Mouse (Mus musculus) intestine, embryonic 14.5 days (tissue): Measurements from ENCODE around the gene Pah. TPM values are rescaled to one million over a fixed set of nuclear protein-coding genes. Genes with fewer than 3 reads are reported as not detected.

Experiments
- ATAC-seq: fragments of 200-750 bp; cut with Nextera tagmentation; replicated peaks from 2 replicates; pipeline ENCODE4 v1.8.0; 2017; ENCODE audit warnings: low read depth, moderate number of reproducible peaks, moderate TSS enrichment, moderate library complexity; ENCODE audit not compliant: low FRiP score, low TSS enrichment
- DNase-seq: peaks from one replicate; pipeline ENCODE4 v3.0.0-alpha.2; 2018; ENCODE audit warnings: low spot score
- H3K27ac ChIP-seq: fragments of 300-500 bp; sonication (generic); 2 replicates; pipeline ENCODE4 v1.5.1; 2014; ENCODE audit warnings: low read depth, mild to moderate bottlenecking, control low read depth
- H3K27me3 ChIP-seq: fragments of 300-500 bp; sonication (generic); replicated peaks from 2 replicates; pipeline ENCODE4 v1.6.1; 2014; ENCODE audit warnings: low read length, control low read depth; ENCODE audit not compliant: control insufficient read depth, insufficient read depth
- H3K36me3 ChIP-seq: fragments of 300-500 bp; sonication (generic); 2 replicates; pipeline ENCODE4 v1.6.1; 2014; ENCODE audit warnings: low read length, control low read depth; ENCODE audit not compliant: control insufficient read depth, insufficient read depth
- H3K4me1 ChIP-seq: fragments of 300-500 bp; sonication (generic); replicated peaks from 2 replicates; pipeline ENCODE4 v1.6.1; 2014; ENCODE audit warnings: low read length, control low read depth, mixed read lengths; ENCODE audit not compliant: control insufficient read depth, insufficient read depth
- H3K4me2 ChIP-seq: fragments of 300-500 bp; sonication (generic); 2 replicates; pipeline ENCODE4 v1.6.1; 2014; ENCODE audit warnings: low read length
- H3K4me3 ChIP-seq: fragments of 300-500 bp; sonication (generic); 2 replicates; pipeline ENCODE4 v1.5.1; 2014; ENCODE audit warnings: low read depth, low read length, control low read depth, mixed read lengths
- H3K9ac ChIP-seq: fragments of 300-500 bp; sonication (generic); 2 replicates; pipeline ENCODE4 v1.6.1; 2014; ENCODE audit warnings: mild to moderate bottlenecking, low read length
- H3K9me3 ChIP-seq: fragments of 300-500 bp; sonication (generic); 2 replicates; pipeline ENCODE4 v1.6.1; 2016; ENCODE audit warnings: low read length, control low read depth; ENCODE audit not compliant: control insufficient read depth
- WGBS: fragments of 180-500 bp; shearing (Covaris S2); extraction: QIAGEN DNeasy Blood & Tissue Kit; methylation state at CpG from one replicate; pipeline ENCODE4 v1.1.7; 2014; 5-methylcytosine and 5-hydroxymethylcytosine counted together
- polyA plus RNA-seq: library from polyadenylated mRNA; unstranded; fragments of >200 nt; fragmentation: Nextera tagmentation; extraction: Ambion mirVana; gene quantifications from 2 replicates; pipeline ENCODE4 v1.2.1, GENCODE M21; 2014

Gene Pah
- polyA plus RNA-seq, 1 experiment from 2014 or later = 0.87 TPM

DNA sequence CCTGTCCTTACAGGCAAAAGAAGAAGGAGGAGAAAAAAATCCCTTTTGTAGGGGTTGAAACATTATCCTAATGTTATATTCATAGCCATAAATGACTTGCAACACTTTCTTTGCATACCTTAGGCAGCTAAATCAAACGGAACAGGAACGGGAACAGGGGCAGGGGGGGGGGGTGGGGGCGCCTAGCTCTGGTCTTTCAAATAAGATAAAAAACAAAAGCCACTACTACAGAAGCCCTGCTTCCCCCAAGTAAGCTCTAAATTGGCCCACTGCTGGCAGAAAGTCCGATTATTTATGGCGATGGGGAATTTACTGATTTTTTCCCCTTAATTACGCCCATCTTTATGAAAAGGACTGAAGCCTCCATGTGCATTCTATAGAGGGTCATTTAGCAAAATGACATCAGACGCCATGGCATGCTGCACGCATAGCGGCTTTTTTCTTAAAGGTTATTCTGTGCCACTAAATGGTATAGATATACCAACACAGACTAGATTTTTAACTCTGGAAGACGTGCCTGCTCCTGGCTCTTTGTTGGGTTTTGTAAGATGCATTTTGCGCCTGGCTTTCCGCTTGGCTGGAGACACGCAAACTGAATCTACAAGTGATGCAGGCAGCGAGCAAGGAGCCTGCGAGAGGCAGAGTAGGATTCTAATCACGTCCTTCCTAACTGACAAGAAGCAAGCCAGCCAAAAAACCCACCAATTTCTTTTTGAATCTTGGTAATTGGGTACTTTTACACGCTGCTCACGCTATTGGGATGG lies 32.2 kb upstream of the Pah start:
- no peak overlapping the region for H3K4me2 ChIP-seq
- no peak overlapping the region for H3K9ac ChIP-seq
- no peaks in the 10 kb centered on the region for H3K36me3 ChIP-seq
- H3K27ac ChIP-seq = peak overlapping the region; percentile 38; the same call in 1 of the 2 replicates
- H3K4me1 ChIP-seq = peaks cover 8% of the 10 kb centered on the region; the same call in 1 of the 2 replicates
- no peaks in the 10 kb centered on the region for H3K9me3 ChIP-seq
- DNase-seq = no peak
- WGBS = 4% methylated on average over 18 of the region's 18 CpGs
- no peak overlapping the region for H3K4me3 ChIP-seq
- ATAC-seq = no peak
- peaks cover 98% of the 10 kb centered on the region for H3K27me3 ChIP-seq

GRCm38 (mm10) chr10:87490328-87490727 lies 31.3 kb upstream of the Pah start:
- Histone ChIP-seq H3K4me2 (no peak overlapping the region), H3K9me3 (no peaks in the 10 kb centered on the region), H3K27me3 (peaks cover 98% of the 10 kb centered on the region), H3K4me3 (no peak overlapping the region), H3K9ac (no peak overlapping the region), H3K27ac (no peak overlapping the region), H3K36me3 (no peaks in the 10 kb centered on the region), H3K4me1 (peaks cover 12% of the 10 kb centered on the region; the same call in 1 of the 2 replicates)
- no peak for DNase-seq
- no peak for ATAC-seq
- WGBS = 20% methylated on average over 2 of the region's 2 CpGs

DNA sequence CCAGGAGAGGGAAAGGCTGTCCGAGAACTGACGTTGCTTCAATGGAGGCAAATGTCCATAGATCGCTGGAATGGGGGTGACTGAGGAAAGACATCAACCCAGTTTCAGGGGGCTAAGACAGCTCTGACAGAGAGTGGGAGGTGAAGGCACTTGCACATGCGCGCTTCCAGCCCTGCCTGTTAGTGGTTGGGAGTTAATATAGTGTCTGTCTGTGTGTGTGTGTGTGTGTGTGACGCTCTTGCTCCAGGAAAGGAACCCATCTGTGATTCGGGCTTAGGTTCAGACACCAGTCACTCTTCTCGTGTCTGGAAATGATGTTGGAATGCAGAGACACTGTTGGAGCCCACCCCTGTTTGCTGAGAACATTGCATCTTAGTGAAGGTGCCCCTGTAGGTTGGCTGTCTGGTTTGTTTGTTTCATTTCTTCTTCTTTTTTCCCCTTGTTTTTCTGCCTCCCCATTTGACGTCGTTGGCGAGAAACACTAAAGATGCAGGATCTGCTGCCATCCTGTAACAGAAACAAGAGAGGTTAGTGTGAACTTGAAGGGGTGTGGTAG lies 30.0 kb upstream of the Pah start:
- Histone ChIP-seq H3K9me3 (peaks cover 4% of the 10 kb centered on the region; the same call in 1 of the 2 replicates), H3K27me3 (peaks cover 96% of the 10 kb centered on the region), H3K4me3 (peak overlapping the region; percentile 56; the same call in 1 of the 2 replicates), H3K4me1 (peaks cover 9% of the 10 kb centered on the region; the same call in 1 of the 2 replicates), H3K9ac (peak overlapping the region; percentile 28), H3K4me2 (no peak overlapping the region), H3K36me3 (no peaks in the 10 kb centered on the region), H3K27ac (peak overlapping the region; percentile 41; the same call in 1 of the 2 replicates)
- ATAC-seq (no peak), DNase-seq (no peak)
- 3% methylated on average over 11 of the region's 11 CpGs for WGBS

- Histone ChIP-seq H3K9ac (peak overlapping the region; percentile 28), H3K9me3 (peaks cover 4% of the 10 kb centered on the region; the same call in 1 of the 2 replicates), H3K4me2 (peak overlapping the region; percentile 91), H3K4me1 (peaks cover 9% of the 10 kb centered on the region; the same call in 1 of the 2 replicates), H3K27me3 (peaks cover 96% of the 10 kb centered on the region), H3K4me3 (peak overlapping the region; percentile 56), H3K36me3 (no peaks in the 10 kb centered on the region), H3K27ac (peak overlapping the region; percentile 41; the same call in 1 of the 2 replicates)
- DNase-seq = peak; percentile 75
- 0% methylated on average over 26 of the region's 26 CpGs for WGBS
- no peak for ATAC-seq
Observed at GRCm38 (mm10) chr10:87492332-87492660, 29.3 kb upstream of the Pah start.

DNA sequence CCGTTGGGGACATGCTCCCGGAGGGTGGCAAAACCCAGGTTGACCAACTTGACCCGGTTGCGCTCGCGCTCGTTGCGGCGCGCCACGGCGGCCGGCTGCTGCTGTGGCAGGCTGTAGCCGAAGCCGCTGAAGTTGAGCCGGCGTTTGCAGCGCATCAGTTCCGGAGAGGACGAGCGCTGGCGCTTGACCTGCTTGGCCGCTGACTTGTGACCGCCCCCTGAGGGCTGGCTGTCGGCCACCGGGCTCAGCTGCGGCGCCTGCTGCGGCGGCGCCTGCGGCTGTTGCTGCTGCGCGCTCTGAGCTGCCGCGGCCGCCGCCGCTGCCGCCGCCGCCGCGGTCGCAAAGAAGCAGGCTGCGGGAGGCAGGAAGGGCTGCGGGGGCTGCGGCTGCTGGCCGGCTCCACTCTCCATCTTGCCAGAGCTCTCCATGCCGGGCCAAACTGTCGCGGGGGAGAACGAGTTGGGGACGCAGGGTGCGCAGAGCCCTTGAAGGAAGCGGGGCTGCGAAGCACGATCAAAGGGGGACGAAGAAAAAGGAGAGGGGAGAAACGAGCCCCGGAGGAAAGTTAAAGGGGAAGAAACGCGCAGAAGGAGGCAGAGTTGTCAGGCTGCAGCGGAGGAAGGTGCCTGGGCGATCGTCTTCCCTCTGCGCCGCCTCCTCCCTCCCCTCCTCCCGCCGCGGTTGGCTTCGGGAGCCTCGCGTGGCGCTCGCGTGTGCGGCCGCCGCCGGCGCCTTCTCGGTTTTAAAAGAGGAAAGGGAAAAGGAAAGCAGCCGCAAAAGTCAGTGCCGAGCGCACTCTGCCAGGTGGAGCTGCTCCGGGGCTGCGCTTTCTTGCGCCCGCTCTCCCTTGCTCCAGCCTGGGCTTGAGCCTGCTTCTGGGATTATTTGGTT lies 28.7 kb upstream of the Pah start:
- peak overlapping the region; percentile 28 for H3K9ac ChIP-seq

DNA sequence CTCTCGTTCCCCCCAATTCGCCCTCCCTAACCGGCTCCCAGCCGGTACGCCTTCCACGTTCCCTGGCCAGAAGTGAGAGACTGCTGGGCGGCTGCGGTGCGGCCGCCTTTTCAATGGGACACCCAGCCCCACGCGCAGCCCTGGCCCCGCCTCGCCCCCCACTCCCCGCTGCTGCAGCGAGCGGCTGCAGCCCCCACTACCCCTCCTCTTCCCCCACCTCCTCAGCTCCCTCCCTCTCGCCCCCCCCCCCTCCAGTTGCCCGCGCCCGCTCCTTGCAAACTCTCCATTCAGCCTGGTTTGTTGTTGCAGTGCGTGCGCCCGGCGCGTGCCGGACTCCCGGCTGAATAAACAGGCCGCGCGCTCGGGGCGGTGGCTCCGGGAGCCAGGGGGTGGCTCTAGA lies 28.0 kb upstream of the Pah start, which contains the start of gene Ascl1:
Gene Ascl1 (minus strand): TSS at position 85 of the 400 bp plus-strand sequence.
- DNase-seq (no peak), ATAC-seq (peak; percentile 48)
- Histone ChIP-seq H3K9ac (peak within 1 kb of the TSS; percentile 28), H3K9me3 (peaks cover 4% of the 10 kb centered on the region; the same call in 1 of the 2 replicates), H3K27ac (peak within 1 kb of the TSS; percentile 41), H3K4me3 (peak within 1 kb of the TSS; percentile 56), H3K27me3 (peaks cover 95% of the 10 kb centered on the region), H3K36me3 (no peaks in the 10 kb centered on the region), H3K4me1 (peaks cover 9% of the 10 kb centered on the region; the same call in 1 of the 2 replicates), H3K4me2 (peak within 1 kb of the TSS; percentile 91)
- under 1% methylated on average over 33 of the region's 34 CpGs for WGBS

More for the DNA sequence above, 28.7 kb upstream of the Pah start:
- no peaks in the 10 kb centered on the region for H3K36me3 ChIP-seq
- DNase-seq (peak; percentile 77), ATAC-seq (peak; percentile 34)
- peak overlapping the region; percentile 56 for H3K4me3 ChIP-seq
- peaks cover 9% of the 10 kb centered on the region; the same call in 1 of the 2 replicates for H3K4me1 ChIP-seq
- peak overlapping the region; percentile 41 for H3K27ac ChIP-seq
- peak overlapping the region; percentile 91 for H3K4me2 ChIP-seq
- H3K9me3 ChIP-seq = peaks cover 4% of the 10 kb centered on the region; the same call in 1 of the 2 replicates
- WGBS = under 1% methylated on average over 73 of the region's 90 CpGs
- peaks cover 95% of the 10 kb centered on the region for H3K27me3 ChIP-seq

GRCm38 (mm10) chr10:87494176-87494575 lies 27.4 kb upstream of the Pah start:
- DNase-seq (peak; percentile 57), ATAC-seq (no peak)
- Histone ChIP-seq H3K9me3 (peaks cover 4% of the 10 kb centered on the region; the same call in 1 of the 2 replicates), H3K27ac (no peak overlapping the region), H3K36me3 (no peaks in the 10 kb centered on the region), H3K4me1 (peaks cover 9% of the 10 kb centered on the region; the same call in 1 of the 2 replicates), H3K4me3 (peak overlapping the region; percentile 56), H3K27me3 (peaks cover 95% of the 10 kb centered on the region), H3K4me2 (peak overlapping the region; percentile 91), H3K9ac (no peak overlapping the region)
- under 1% methylated on average over 4 of the region's 4 CpGs for WGBS

- H3K27ac ChIP-seq = no peak overlapping the region
- peaks cover 4% of the 10 kb centered on the region; the same call in 1 of the 2 replicates for H3K9me3 ChIP-seq
- peaks cover 9% of the 10 kb centered on the region; the same call in 1 of the 2 replicates for H3K4me1 ChIP-seq
- DNase-seq (no peak), ATAC-seq (no peak)
- WGBS = 0% methylated on average over 16 of the region's 18 CpGs
- H3K27me3 ChIP-seq = peaks cover 92% of the 10 kb centered on the region
- H3K36me3 ChIP-seq = no peaks in the 10 kb centered on the region
- no peak overlapping the region for H3K9ac ChIP-seq
- 0 out of 2 replicates have a peak overlapping the region, but pooled peaks have one; percentile 56 for H3K4me3 ChIP-seq
- H3K4me2 ChIP-seq = peak overlapping the region; percentile 30
Observed at GRCm38 (mm10) chr10:87494596-87494995, 27.0 kb upstream of the Pah start.
